9 mouse cellular contexts compared by ENCODE assay signal in genomic region chr7:127027885-127028284, GRCm38 (mm10). TPM values are rescaled to one million over a fixed set of nuclear protein-coding genes. Genes with fewer than 3 reads are reported as not detected.
A peak's percentile ranks its signal among the peaks of the same experiment; 100 is the strongest.
DNase-seq lines count a peak whose midpoint lies in the region; ATAC-seq and TF ChIP-seq lines count a peak whose summit lies in the region.
"Had no signal": no experiment of that assay in that cellular context is flagged by ENCODE, and none has a peak within 500 bp of the region (broad histone marks: within the 10 kb centered on the region; RNA-seq: fewer than 3 reads in every experiment).

No protein-coding gene starts in this region.

- H3K9me3 ChIP-seq in heart, postnatal 0 days (replicated peaks; ENCODE audit: control insufficient read depth, low read length) = no peaks in the 10 kb centered on the region
- H3K9me3 ChIP-seq in hindbrain, embryonic 10.5 days = no peaks in the 10 kb centered on the region
- no peaks in the 10 kb centered on the region for H3K9me3 ChIP-seq in midbrain, embryonic 12.5 days

- whole genome bisulfite sequencing in heart, postnatal 0 days = 58% methylated on average over 8 of the region's 8 CpGs
- 79% methylated on average over 8 of the region's 8 CpGs for WGBS in hindbrain, embryonic 10.5 days
- WGBS in midbrain, embryonic 12.5 days = 71% methylated on average over 8 of the region's 8 CpGs

- H3K27me3 ChIP-seq in heart, postnatal 0 days (ENCODE audit: control insufficient read depth, insufficient read depth, low read length) = no peaks in the 10 kb centered on the region
- no peaks in the 10 kb centered on the region for H3K27me3 ChIP-seq in hindbrain, embryonic 10.5 days (ENCODE audit: insufficient read depth, poor library complexity, severe bottlenecking)
- no peaks in the 10 kb centered on the region for H3K27me3 ChIP-seq in midbrain, embryonic 12.5 days

- TF ChIP-seq CTCF in heart, postnatal 0 days (IDR thresholded peaks at IDR 0.05; ENCODE audit: low read depth) = no peak

- peaks cover 25% of the 10 kb centered on the region for H3K4me1 ChIP-seq in heart, postnatal 0 days (ENCODE audit: control insufficient read depth, insufficient read depth)
- H3K4me1 ChIP-seq in hindbrain, embryonic 10.5 days (replicated peaks) = peaks cover 43% of the 10 kb centered on the region
- peaks cover 31% of the 10 kb centered on the region for H3K4me1 ChIP-seq in midbrain, embryonic 12.5 days

- peak overlapping the region; percentile 99 for H3K27ac ChIP-seq in heart, postnatal 0 days (ENCODE audit: low read depth)
- peak overlapping the region; percentile 100 for H3K27ac ChIP-seq in hindbrain, embryonic 10.5 days
- peak overlapping the region; percentile 99 for H3K27ac ChIP-seq in midbrain, embryonic 12.5 days (replicated peaks)

- H3K4me2 ChIP-seq in heart, postnatal 0 days (ENCODE audit: low read depth, low read length) = peak overlapping the region; percentile 96
- peak overlapping the region; percentile 98 for H3K4me2 ChIP-seq in midbrain, embryonic 12.5 days (replicated peaks)

- DNase-seq in heart, postnatal 0 days (ENCODE audit: low spot score) = no peak
- no peak for DNase-seq in heart, adult 18-20 months
- peak; percentile 38 for DNase-seq in Muller cell, postnatal 12 days (ENCODE audit: inconsistent ontology term)
- no peak for DNase-seq in hindbrain, embryonic 10.5 days (ENCODE audit: low spot score)
- no peak for DNase-seq in layer of hippocampus, adult 9-11 months
- no peak for DNase-seq in frontal cortex, postnatal 10 days (ENCODE audit: low spot score in 2 of 2)
- no peak for DNase-seq in cerebellum, postnatal 25 days

- H3K4me3 ChIP-seq in heart, postnatal 0 days (ENCODE audit: low read depth, low read length) = peak overlapping the region; percentile 91
- peak overlapping the region; percentile 90 for H3K4me3 ChIP-seq in hindbrain, embryonic 10.5 days
- H3K4me3 ChIP-seq in midbrain, embryonic 12.5 days = peak overlapping the region; percentile 98

- ATAC-seq in heart, postnatal 0 days (ENCODE audit: insufficient read depth, low read depth) = no peak
- no peak for ATAC-seq in midbrain, embryonic 12.5 days (ENCODE audit: low FRiP score, low read depth)

- peak overlapping the region; percentile 80 for H3K9ac ChIP-seq in heart, postnatal 0 days (replicated peaks; ENCODE audit: low read depth, low read length)
- peak overlapping the region; percentile 100 for H3K9ac ChIP-seq in midbrain, embryonic 12.5 days (replicated peaks)

- peaks cover 53% of the 10 kb centered on the region for H3K36me3 ChIP-seq in heart, postnatal 0 days (replicated peaks; ENCODE audit: control insufficient read depth, insufficient read depth, low read length)
- peaks cover 81% of the 10 kb centered on the region for H3K36me3 ChIP-seq in hindbrain, embryonic 10.5 days
- peaks cover 63% of the 10 kb centered on the region for H3K36me3 ChIP-seq in midbrain, embryonic 12.5 days

- no peak for TF ChIP-seq EP300 in heart, postnatal 0 days (IDR thresholded peaks at IDR 0.05; ENCODE audit: low read depth)

RNA-seq across cellular contexts. Expression of gene Maz, which starts 1.0 kb away (rescaled TPM):
- 89.0 and 89.3 TPM in 2 replicates for total RNA-seq in heart, postnatal 0 days (2014; rRNA removed; ENCODE audit: low replicate concordance)
- 15.6 and 16.1 TPM in 2 replicates for polyA plus RNA-seq in heart, postnatal 0 days (2015; fragmentation: Nextera tagmentation; extraction: Ambion mirVana)
- total RNA-seq in heart, adult 18-20 months (2021) = 10 to 100 TPM; 55.3 to 57.3 TPM
- 66.7 and 83.1 TPM in 2 replicates for polyA plus RNA-seq in hindbrain, embryonic 10.5 days (2016; fragmentation: Nextera tagmentation; extraction: Ambion mirVana)
- 118 and 133 TPM in 2 replicates for polyA plus RNA-seq in midbrain, embryonic 12.5 days (2016; fragmentation: Nextera tagmentation; extraction: Ambion mirVana)

RNA-seq across cellular contexts. Expression of gene Prrt2, which starts 6.9 kb away (rescaled TPM):
- total RNA-seq in heart, postnatal 0 days (2014; rRNA removed; ENCODE audit: low replicate concordance) = not detected in 2 replicates
- 0.23 and 1.1 TPM in 2 replicates for polyA plus RNA-seq in heart, postnatal 0 days (2015; fragmentation: Nextera tagmentation; extraction: Ambion mirVana)
- under 1 TPM in 1 of 2 experiments, not detected in 1; 0.80 TPM for total RNA-seq in heart, adult 18-20 months (2021)
- 3.3 and 4.4 TPM in 2 replicates for polyA plus RNA-seq in hindbrain, embryonic 10.5 days (2016; fragmentation: Nextera tagmentation; extraction: Ambion mirVana)
- 4.3 and 5.5 TPM in 2 replicates for polyA plus RNA-seq in midbrain, embryonic 12.5 days (2016; fragmentation: Nextera tagmentation; extraction: Ambion mirVana)

RNA-seq across cellular contexts. Expression of gene Gm42742, which starts 7.0 kb away (rescaled TPM):
- 22.8 and 24.8 TPM in 2 replicates for total RNA-seq in heart, postnatal 0 days (2014; rRNA removed; ENCODE audit: low replicate concordance)
- polyA plus RNA-seq in heart, postnatal 0 days (2015; fragmentation: Nextera tagmentation; extraction: Ambion mirVana) = 5.7 and 44.5 TPM in 2 replicates
- 10 to 100 TPM; 24.6 to 27.3 TPM for total RNA-seq in heart, adult 18-20 months (2021)
- 17.6 and 75.1 TPM in 2 replicates for polyA plus RNA-seq in hindbrain, embryonic 10.5 days (2016; fragmentation: Nextera tagmentation; extraction: Ambion mirVana)
- 56.8 and 66.8 TPM in 2 replicates for polyA plus RNA-seq in midbrain, embryonic 12.5 days (2016; fragmentation: Nextera tagmentation; extraction: Ambion mirVana)

RNA-seq across cellular contexts. Expression of gene Pagr1a, which starts 10.7 kb away (rescaled TPM):
- not detected in 2 replicates for total RNA-seq in heart, postnatal 0 days (2014; rRNA removed; ENCODE audit: low replicate concordance)
- 21.7 and 44.8 TPM in 2 replicates for polyA plus RNA-seq in heart, postnatal 0 days (2015; fragmentation: Nextera tagmentation; extraction: Ambion mirVana)
- total RNA-seq in heart, adult 18-20 months (2021) = 10 to 100 TPM in 1 of 2 experiments, 1 to 10 TPM in 1; 8.3 to 10.7 TPM
- polyA plus RNA-seq in hindbrain, embryonic 10.5 days (2016; fragmentation: Nextera tagmentation; extraction: Ambion mirVana) = 84.3 and 130 TPM in 2 replicates
- 53.1 and 65.0 TPM in 2 replicates for polyA plus RNA-seq in midbrain, embryonic 12.5 days (2016; fragmentation: Nextera tagmentation; extraction: Ambion mirVana)

RNA-seq across cellular contexts. Expression of gene Pagr1b, which starts 11.6 kb away (rescaled TPM):
- total RNA-seq in heart, postnatal 0 days (2014; rRNA removed; ENCODE audit: low replicate concordance) = not detected in 2 replicates
- not detected in 2 replicates for polyA plus RNA-seq in heart, postnatal 0 days (2015; fragmentation: Nextera tagmentation; extraction: Ambion mirVana)
- not detected for total RNA-seq in heart, adult 18-20 months (2021)
- polyA plus RNA-seq in hindbrain, embryonic 10.5 days (2016; fragmentation: Nextera tagmentation; extraction: Ambion mirVana) = 0.25 and 0.55 TPM in 2 replicates
- 0.32 and 0.39 TPM in 2 replicates for polyA plus RNA-seq in midbrain, embryonic 12.5 days (2016; fragmentation: Nextera tagmentation; extraction: Ambion mirVana)
- total RNA-seq: left cerebral cortex, adult 18-20 months had no signal
